Mouse (Mus musculus) erythroblast, adult 5-6 weeks (primary cell): ENCODE data around the gene Plpp4. TPM values are rescaled to one million over a fixed set of nuclear protein-coding genes. Genes with fewer than 3 reads are reported as not detected.

ENCODE experiments used
- ATAC-seq: replicated peaks from 2 replicates; pipeline ENCODE4 v1.8.0; 2016; ENCODE audit warnings: moderate number of reproducible peaks, mild to moderate bottlenecking, moderate TSS enrichment, inconsistent platforms; ENCODE audit not compliant: poor library complexity, low FRiP score, severe bottlenecking
- total RNA-seq, 2 experiments: library from RNA; stranded (forward) in 1 of 2; stranded (reverse) in 1 of 2; fragments of 150-400 nt in 1 of 2; fragments of 200-764, 138-1000 nt in 1 of 2; gene quantifications; 2 replicates each; pipeline versions ENCODE4 v1.2.3 to v1.2.4; 2015 to 2017; ENCODE audit warnings: low replicate concordance in 2 of 2

Plpp4 gene
- total RNA-seq, 2 experiments from 2014 or later = not detected

- no peak for ATAC-seq
Measured at GRCm38 (mm10) chr7:129285186-129285868, 28.5 kb downstream of the Plpp4 start.

DNA sequence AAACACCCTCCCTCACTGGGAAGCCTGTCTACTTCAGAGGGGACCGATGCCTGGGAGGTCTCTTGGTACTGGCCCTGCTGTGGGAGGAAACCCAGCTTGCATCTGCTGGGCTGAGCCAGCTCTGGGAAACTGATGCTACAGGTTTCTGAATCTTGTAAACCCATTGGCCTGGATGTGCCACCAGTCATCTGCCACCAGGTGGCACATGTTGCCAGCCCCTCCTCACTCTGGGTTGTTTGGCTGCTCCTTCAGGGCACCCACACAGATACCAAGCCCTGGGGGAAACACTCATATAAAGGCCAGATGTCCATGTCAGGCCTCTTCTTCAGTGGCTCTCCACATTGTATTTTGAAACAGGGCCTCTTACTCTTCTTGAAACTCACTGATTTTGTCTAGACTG is 36.4 kb downstream of the Plpp4 start:
- no peak for ATAC-seq

DNA sequence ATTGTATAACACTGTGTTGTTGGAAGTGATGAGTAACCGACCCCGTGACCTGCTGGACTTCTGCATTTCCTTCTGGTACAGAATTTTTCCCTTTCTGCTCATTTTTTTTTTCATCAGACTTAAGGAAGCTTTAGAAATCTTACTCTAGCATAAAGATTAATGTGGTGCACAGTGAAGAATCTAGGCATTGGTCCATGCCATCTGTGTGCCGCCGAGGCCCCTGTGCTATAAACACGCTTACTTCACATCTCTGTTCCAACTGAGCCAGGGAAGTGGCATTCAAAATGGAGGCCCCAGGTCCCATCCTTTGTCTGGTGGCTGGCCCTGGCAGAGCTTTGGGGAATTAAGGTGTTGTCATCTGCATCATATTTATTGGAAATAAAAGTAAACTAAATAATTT is 44.8 kb downstream of the Plpp4 start:
- no peak for ATAC-seq

GRCm38 (mm10) chr7:129303356-129303755 is 46.5 kb downstream of the Plpp4 start:
- no peak for ATAC-seq

DNA sequence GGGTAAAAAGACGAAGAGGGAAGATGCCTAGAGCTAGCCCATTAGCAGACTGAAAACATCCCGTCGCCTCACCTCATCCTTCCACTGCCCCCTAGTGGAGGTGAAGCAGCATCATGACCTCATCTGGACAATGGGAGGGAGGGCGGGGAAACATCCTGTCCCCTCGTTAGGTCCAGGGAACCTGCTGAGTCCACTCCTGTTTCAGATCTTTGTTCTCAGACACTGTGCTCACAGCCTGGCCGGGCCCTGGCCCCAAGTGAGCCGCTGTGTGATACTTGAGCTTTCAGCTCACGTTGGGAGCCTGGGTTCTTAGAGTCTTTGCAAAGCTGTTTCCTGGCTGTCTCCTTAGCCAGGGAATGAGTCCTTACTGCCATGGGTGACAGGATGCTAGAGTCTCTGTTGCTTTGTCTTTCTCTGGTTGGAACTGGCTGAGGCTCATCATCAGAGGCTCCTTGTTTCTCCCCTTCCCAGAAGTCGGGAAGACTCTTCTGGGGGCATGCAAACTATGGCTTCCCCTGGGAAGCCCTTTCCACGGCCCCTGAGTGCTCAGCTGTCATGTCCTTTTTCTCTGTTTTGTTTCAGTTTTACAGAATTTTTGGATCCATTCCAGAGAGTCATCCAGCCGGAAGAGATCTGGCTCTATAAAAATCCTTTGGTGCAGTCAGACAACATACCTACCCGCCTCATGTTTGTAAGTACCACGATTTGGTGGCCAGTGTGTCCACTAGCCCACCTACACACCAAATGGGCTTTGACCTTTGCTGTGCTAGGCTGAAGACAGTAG is 50.4 kb downstream of the Plpp4 start:
- ATAC-seq = no peak

DNA sequence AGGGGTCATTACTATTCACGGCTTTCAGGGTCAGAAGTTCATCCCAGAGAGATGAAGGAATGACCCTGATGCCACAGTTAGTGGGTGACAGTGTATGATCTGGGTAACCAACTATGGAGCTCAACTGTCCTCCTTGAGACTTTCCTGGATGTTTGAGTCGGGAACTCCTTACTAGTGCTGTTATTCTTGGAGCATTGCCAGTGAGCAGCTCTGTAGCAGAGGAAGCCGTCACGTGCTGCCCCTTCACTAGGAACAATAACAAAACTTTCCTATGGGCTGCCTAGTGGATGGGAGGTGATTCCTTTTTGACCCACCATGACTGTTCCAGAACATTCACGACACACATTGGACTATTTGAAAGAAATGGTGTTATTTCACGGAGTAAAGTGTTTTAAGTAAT is 51.8 kb downstream of the Plpp4 start:
- ATAC-seq = no peak

GRCm38 (mm10) chr7:129312521-129312920 is 55.7 kb downstream of the Plpp4 start:
- no peak for ATAC-seq

DNA sequence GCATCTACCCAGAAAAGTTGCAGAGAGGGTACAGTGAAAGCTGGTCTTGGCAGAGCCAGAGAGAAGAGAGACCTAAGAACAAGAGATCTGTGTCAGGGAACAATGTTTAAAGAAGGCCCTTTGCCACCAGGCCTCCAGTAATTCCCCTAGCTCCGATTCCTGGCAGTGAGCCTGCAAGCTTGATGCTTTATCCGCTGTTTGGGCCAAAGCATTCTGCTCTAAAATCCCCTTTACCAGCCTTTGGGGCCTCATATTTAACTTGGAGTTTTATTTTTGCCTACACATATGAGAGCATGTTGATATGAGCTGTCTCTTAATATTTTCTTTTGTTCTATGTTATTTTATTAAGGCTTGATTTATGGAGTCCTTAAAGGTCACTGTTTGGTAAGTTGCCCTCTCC is 57.1 kb downstream of the Plpp4 start:
- ATAC-seq = no peak

DNA sequence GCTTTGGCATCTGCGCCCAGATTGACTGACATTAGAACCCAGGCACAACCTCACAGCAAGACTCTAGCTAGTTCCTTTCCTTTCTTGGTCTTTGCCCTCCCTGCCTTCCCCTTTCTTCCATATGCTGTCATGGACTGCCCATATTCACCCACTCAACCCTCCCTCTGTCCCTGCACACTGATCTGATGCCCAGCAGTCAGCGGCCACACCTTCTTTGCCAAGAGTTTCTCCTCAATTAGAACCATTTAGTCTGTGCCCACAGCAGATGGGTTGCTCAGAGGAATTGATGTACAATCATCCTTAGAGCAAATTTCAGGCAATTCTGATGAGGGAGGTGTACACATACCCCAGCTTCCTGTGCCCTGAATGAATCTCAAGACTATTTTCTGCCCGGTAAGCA is 83.3 kb downstream of the Plpp4 start:
- no peak for ATAC-seq

DNA sequence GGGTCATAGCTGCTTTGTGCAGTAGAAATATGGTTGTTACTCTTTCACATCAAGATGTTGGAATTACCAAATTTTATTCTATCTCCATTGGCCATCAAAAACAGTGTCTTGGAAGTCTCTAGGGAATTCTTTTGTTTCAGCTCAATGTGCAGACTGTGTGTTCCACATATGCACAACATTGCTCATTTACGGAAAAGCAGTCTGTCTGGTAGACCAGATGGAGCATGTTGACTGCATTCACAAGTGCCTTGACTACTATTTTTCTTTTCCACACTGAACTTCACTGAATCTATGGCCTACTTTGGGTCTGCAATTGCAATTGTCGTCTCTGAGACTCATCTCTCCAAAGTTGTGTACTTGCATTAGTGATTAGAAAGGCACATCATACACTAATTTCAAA is 98.7 kb downstream of the Plpp4 start:
- ATAC-seq = no peak

GRCm38 (mm10) chr7:129375306-129375705 is 118.5 kb downstream of the Plpp4 start:
- ATAC-seq = no peak

DNA sequence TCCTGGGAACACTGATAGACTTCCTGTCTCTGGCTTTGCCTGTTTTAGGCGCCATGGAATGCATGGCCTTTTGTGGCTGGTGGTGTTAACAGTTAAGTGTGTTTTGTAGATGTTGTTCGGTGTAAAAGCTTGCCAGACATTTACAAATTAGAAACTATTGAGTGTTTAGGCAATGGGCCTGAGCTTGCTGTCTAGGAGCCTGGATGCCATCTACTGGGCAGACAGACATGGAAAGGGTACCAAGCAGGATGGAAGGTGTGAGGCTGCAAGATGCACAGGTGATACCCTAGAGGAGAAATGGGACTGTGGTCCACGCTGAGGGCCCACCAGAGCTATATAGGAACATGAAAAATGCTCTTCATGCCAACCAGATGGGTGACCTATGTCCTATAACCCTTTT is 128.3 kb downstream of the Plpp4 start:
- no peak for ATAC-seq

DNA sequence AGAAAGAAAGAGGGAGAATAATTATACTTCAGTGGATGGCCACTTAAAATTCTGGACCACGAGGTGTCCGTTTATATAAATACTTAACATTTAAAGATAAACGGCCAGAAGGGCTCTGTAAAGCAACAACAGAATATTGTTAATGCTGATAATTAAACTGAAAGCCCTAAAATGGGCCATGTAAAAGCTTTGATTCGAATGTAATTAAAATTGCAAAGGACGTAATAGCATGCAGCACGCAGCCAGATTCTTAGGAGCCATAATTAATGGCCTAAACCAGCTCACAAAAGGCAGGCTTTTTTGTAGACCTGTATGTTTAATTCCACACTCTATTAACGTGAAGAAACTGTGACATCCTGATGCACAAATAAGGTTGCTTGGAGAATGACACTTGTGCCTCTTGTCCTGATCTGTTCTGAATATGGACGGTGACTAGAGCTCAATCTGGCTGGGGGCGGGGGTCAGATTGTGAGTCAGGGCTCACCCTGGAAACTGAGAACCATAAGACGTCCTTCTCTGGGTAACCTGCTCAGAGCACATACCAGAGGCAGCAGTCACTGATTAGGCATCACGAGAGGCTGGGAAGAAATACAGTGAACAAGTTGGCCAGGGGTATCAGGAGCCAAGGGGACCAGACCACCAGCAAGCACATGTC is 136.1 kb downstream of the Plpp4 start:
- ATAC-seq = no peak

DNA sequence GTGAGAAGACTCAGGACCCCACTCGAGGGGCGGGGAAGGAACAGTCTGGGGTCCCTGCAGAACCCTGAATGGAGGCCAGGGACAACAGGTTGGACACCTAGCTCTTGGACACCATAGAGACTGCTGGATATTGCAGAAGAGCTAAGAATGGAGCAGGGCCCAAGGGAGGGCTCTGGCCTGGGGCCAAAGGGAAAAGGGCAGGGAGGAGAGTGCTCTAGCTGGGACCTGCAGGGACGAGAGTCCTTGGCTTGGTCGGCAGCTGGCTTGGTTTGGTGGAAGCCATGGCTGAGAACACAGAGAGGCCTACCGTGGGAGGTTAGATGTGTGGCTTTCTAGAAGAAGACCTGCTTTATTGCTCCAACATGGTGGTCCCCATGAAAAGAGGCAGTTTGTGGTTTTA is 139.7 kb downstream of the Plpp4 start:
- ATAC-seq = no peak

DNA sequence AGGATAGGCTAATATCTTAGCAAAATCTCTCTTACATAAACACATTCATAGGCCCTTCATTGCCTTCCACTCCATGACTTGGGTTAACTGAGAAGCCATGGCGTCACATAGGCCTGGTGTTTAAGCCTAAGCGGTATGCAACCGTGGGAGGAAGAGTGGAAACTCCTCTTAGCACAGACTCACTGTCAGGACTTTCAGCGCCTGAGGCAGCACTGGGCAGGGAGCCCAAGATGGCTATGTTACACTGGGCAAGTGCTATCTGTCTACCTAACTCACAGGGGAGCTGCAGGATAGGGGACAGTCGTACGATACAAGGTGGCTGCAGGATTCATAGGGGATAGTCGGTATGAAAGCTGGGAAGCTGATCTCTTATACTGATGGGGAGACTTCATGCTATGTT is 142.2 kb downstream of the Plpp4 start:
- no peak for ATAC-seq

- ATAC-seq = no peak
Measured at GRCm38 (mm10) chr7:129402695-129403364, 146.0 kb downstream of the Plpp4 start.

- no peak for ATAC-seq
Measured at GRCm38 (mm10) chr7:129406069-129406468, 149.2 kb downstream of the Plpp4 start.

DNA sequence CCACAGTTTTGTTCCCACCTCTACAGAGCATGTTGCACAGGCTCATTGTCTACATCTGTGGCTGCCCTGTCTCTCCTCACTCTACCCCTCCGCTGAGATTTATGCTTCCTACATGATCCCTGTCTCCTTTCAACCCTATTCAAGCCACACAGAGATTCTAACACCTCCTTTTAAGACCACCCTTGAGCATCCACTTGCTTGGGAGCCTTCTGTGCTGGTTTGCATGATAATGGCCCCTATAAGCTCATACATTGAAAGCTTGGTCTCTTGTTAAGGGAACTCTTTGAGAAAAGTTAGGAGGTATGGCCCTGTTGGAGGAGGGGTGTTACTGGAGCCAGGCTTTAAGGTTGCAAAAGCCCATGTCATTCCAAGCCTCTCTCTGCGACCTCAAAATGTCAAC is 155.9 kb downstream of the Plpp4 start:
- no peak for ATAC-seq

DNA sequence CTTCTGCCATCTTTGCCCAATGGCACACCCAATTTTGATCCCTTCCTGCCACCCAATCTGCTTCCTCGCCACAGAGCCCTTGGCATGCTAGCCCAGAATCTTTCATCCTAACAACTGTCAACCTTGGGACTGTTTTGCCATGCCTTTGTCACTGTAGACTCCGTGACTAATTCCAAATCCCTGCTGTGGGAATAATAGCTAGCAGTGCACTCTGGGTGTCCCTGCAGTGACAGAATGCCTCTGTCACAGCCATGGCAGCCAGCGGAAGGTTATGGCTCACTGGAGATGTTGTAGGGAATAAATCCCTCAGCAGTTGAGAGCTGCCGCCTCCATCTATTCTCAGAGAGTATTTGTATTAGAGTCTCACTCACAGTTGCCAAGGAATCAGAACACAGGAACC is 158.3 kb downstream of the Plpp4 start:
- no peak for ATAC-seq

DNA sequence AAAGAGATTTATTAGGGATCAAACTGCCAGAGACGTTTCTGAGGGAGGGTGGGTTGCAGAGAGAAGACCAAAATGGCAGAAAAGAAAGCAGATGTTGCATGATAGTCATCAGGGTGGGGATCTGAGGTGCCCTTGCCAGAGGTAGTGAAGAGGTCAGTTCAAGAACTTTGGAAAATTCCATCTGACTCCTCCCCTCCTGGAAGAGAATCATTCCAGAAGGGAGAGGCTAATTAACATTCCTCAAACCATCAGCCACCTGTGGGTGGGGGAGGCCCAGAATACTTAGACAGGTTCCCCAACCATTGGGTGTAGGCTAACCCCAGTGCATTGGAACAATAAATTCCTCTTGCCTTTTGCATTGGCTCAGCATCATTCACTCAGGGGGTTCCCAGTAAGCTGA is 164.3 kb downstream of the Plpp4 start:
- ATAC-seq = no peak

- ATAC-seq = no peak
Measured at GRCm38 (mm10) chr7:129425554-129425953, 168.7 kb downstream of the Plpp4 start.
